27 mouse cellular contexts compared by ENCODE assay signal in genomic region chr7:114808341-114808740, GRCm38 (mm10).
DNase-seq lines count a peak whose midpoint lies in the region; ATAC-seq and TF ChIP-seq lines count a peak whose summit lies in the region.
"Had no signal": no experiment of that assay in that cellular context is flagged by ENCODE, and none has a peak within 500 bp of the region (broad histone marks: within the 10 kb centered on the region; RNA-seq: fewer than 3 reads in every experiment).

No protein-coding gene starts in this region.

- H3K9me3 ChIP-seq in kidney, embryonic 14.5 days (ENCODE audit: control insufficient read depth, low read length), result no peaks in the 10 kb centered on the region
- H3K9me3 ChIP-seq: embryonic facial prominence, embryonic 10.5 days; embryonic facial prominence, embryonic 13.5 days; forebrain, embryonic 12.5 days; forebrain, embryonic 15.5 days; heart, embryonic 15.5 days had no signal

- no peaks in the 10 kb centered on the region for H3K36me3 ChIP-seq in kidney, adult 2 months (ENCODE audit: control insufficient read depth, insufficient read depth, low read length)
- H3K36me3 ChIP-seq in kidney, embryonic 14.5 days (ENCODE audit: control insufficient read depth, insufficient read depth, low read length), result no peaks in the 10 kb centered on the region
- H3K36me3 ChIP-seq: embryonic facial prominence, embryonic 10.5 days; embryonic facial prominence, embryonic 13.5 days; forebrain, embryonic 12.5 days; forebrain, embryonic 15.5 days; heart, embryonic 12.5 days; heart, embryonic 15.5 days had no signal

- peak; percentile 67 for DNase-seq in heart, adult 11 months
- DNase-seq in heart, adult 9 months (ENCODE audit: low spot score in 2 of 2), result no peak
- peak; percentile 71 for DNase-seq in kidney, adult 2 months
- peak; percentile 24 to 45 for DNase-seq in kidney, postnatal 36 days
- DNase-seq in kidney, postnatal 4 days, result no peak
- DNase-seq: adrenal gland, adult 8-10 months; adrenal gland, postnatal 25 days; cerebellum, adult 11-12 months; cerebellum, adult 8-10 months; cerebellum, postnatal 10 days; cerebellum, postnatal 36 days; embryo, embryonic 11 days; gastrocnemius, postnatal 25 days; heart, adult 2 months; heart, postnatal 14 days; heart, postnatal 4 days had no signal

- no peak for TF ChIP-seq POLR2A in kidney, adult 2 months (IDR thresholded peaks at IDR 0.05; ENCODE audit: low read depth, low read length)

- H3K27ac ChIP-seq in kidney, adult 2 months (ENCODE audit: insufficient read depth, low read depth, low read length), result no peak overlapping the region
- H3K27ac ChIP-seq in kidney, embryonic 14.5 days (ENCODE audit: low read depth, low read length), result no peak overlapping the region
- H3K27ac ChIP-seq: embryonic facial prominence, embryonic 10.5 days; embryonic facial prominence, embryonic 13.5 days; forebrain, embryonic 12.5 days; forebrain, embryonic 15.5 days; heart, adult 2 months; heart, embryonic 15.5 days; hindbrain, embryonic 14.5 days; hindbrain, postnatal 0 days had no signal

- 56% methylated on average over 3 of the region's 3 CpGs for WGBS in kidney, adult 2 months
- 88% methylated on average over 3 of the region's 3 CpGs for WGBS in kidney, embryonic 14.5 days

- no peak for TF ChIP-seq CTCF in kidney, adult 2 months (conservative IDR thresholded peaks at IDR 0.05; ENCODE audit: insufficient read depth, insufficient read length, low read depth, low read length)

- H3K4me3 ChIP-seq in kidney, adult 2 months (ENCODE audit: insufficient read depth, low read depth, low read length), result no peak overlapping the region
- no peak overlapping the region for H3K4me3 ChIP-seq in kidney, embryonic 14.5 days (ENCODE audit: low read length)
- H3K4me3 ChIP-seq: embryonic facial prominence, embryonic 10.5 days; embryonic facial prominence, embryonic 13.5 days; erythroblast, embryonic 14.5 days; forebrain, embryonic 12.5 days; forebrain, embryonic 15.5 days; heart, adult 2 months; heart, embryonic 12.5 days; heart, embryonic 15.5 days had no signal

- no peak overlapping the region for H3K9ac ChIP-seq in kidney, embryonic 14.5 days (ENCODE audit: low read depth, low read length)
- H3K9ac ChIP-seq: embryonic facial prominence, embryonic 13.5 days; forebrain, embryonic 12.5 days; forebrain, embryonic 15.5 days; heart, embryonic 12.5 days; heart, embryonic 15.5 days; hindbrain, embryonic 14.5 days had no signal

- no peaks in the 10 kb centered on the region for H3K27me3 ChIP-seq in kidney, adult 2 months (replicated peaks; ENCODE audit: control insufficient read depth, insufficient read depth, low read length)
- no peaks in the 10 kb centered on the region for H3K27me3 ChIP-seq in kidney, embryonic 14.5 days (ENCODE audit: control insufficient read depth, insufficient read depth, low read length)
- H3K27me3 ChIP-seq: embryonic facial prominence, embryonic 13.5 days; forebrain, embryonic 12.5 days; forebrain, embryonic 15.5 days; heart, embryonic 12.5 days; heart, embryonic 15.5 days had no signal

- peaks cover 7% of the 10 kb centered on the region; the same call in 1 of the 2 replicates for H3K4me1 ChIP-seq in kidney, adult 2 months (ENCODE audit: control insufficient read depth, insufficient read depth, low read length)
- no peaks in the 10 kb centered on the region for H3K4me1 ChIP-seq in kidney, embryonic 14.5 days (ENCODE audit: control insufficient read depth, insufficient read depth, low read length)
- H3K4me1 ChIP-seq: embryonic facial prominence, embryonic 10.5 days; embryonic facial prominence, embryonic 13.5 days; forebrain, embryonic 12.5 days; forebrain, embryonic 15.5 days; heart, embryonic 12.5 days; heart, embryonic 15.5 days had no signal

- no peak overlapping the region for H3K4me2 ChIP-seq in kidney, embryonic 14.5 days (replicated peaks; ENCODE audit: low read depth, low read length)
- H3K4me2 ChIP-seq: embryonic facial prominence, embryonic 13.5 days; forebrain, embryonic 12.5 days; forebrain, embryonic 15.5 days; heart, embryonic 12.5 days; heart, embryonic 15.5 days; hindbrain, embryonic 14.5 days had no signal

- no peak for ATAC-seq in kidney, embryonic 14.5 days (ENCODE audit: low FRiP score, low TSS enrichment)
- ATAC-seq: activated CD4-positive, CD25-positive, alpha-beta regulatory T cell, adult 4 months; forebrain, embryonic 15.5 days; hindbrain, postnatal 0 days had no signal

Comparison
In these comparisons a context has a peak if more than half of its experiments do, and no peak if none do; other contexts are left out.
1. DNase-seq: peak in heart, adult 11 months (single experiment), kidney, adult 2 months (single experiment) and kidney, postnatal 36 days (2 of 2); none in heart, adult 9 months (0 of 2) and kidney, postnatal 4 days (0 of 2).